Mouse (Mus musculus) bone marrow macrophage, adult 2 months (primary cell): ENCODE data around the gene Bean1. TPM values are rescaled to one million over a fixed set of nuclear protein-coding genes. Genes with fewer than 3 reads are reported as not detected.

ENCODE experiments used
- H3K27ac ChIP-seq: 2 replicates; pipeline ENCODE4 v1.5.1; 2012; ENCODE audit warnings: low read depth, low read length; ENCODE audit not compliant: insufficient read depth
- H3K4me1 ChIP-seq: 2 replicates; pipeline ENCODE4 v1.6.1; 2012; ENCODE audit warnings: low read length; ENCODE audit not compliant: control insufficient read depth, insufficient read depth
- H3K4me3 ChIP-seq: 2 replicates; pipeline ENCODE4 v1.5.1; 2012; ENCODE audit warnings: mild to moderate bottlenecking, low read length, moderate library complexity; ENCODE audit not compliant: insufficient read depth
- CTCF ChIP-seq: IDR thresholded peaks from 2 replicates; pipeline ENCODE4 v1.5.1; 2012; ENCODE audit warnings: low read depth, mild to moderate bottlenecking, low read length, moderate library complexity
- POLR2A ChIP-seq: IDR thresholded peaks from 2 replicates; pipeline ENCODE4 v1.6.1; 2012; ENCODE audit warnings: mild to moderate bottlenecking, low read depth, low read length, borderline replicate concordance
- polyA plus RNA-seq: library from polyadenylated mRNA; stranded (reverse); fragments of >200 nt; gene quantifications from 2 replicates; pipeline ENCODE4 v1.2.4, GENCODE M21; 2012; ENCODE audit not compliant: missing spikeins, insufficient read depth, insufficient read length

Gene Bean1
- polyA plus RNA-seq = 0.25 TPM in 1 of 2 replicates, not detected in the other

GRCm38 (mm10) chr8:104170118-104171049 lies at the start of gene Bean1:
Gene Bean1 (plus strand): TSS chr8:104170442.
- no peak for TF ChIP-seq POLR2A
- TF ChIP-seq CTCF = no peak
- Histone ChIP-seq H3K27ac (no peak within 1 kb of the TSS), H3K4me1 (peaks cover 2% of the 10 kb centered on the region), H3K4me3 (peak within 1 kb of the TSS; percentile 48)

- H3K27ac ChIP-seq = no peak overlapping the region
- H3K4me1 ChIP-seq = 0 out of 2 replicates have a peak, but pooled peaks cover 2% of the 10 kb centered on the region
- TF ChIP-seq POLR2A (no peak), CTCF (no peak)
- no peak overlapping the region for H3K4me3 ChIP-seq
Observed at GRCm38 (mm10) chr8:104121640-104122416, 48.4 kb upstream of the Bean1 start.

GRCm38 (mm10) chr8:104123080-104123657 lies 47.1 kb upstream of the Bean1 start:
- Histone ChIP-seq H3K4me1 (no peaks in the 10 kb centered on the region), H3K27ac (no peak overlapping the region), H3K4me3 (no peak overlapping the region)
- no peak for TF ChIP-seq POLR2A
- TF ChIP-seq CTCF = no peak

- Histone ChIP-seq H3K4me3 (no peak overlapping the region), H3K4me1 (no peaks in the 10 kb centered on the region), H3K27ac (no peak overlapping the region)
- TF ChIP-seq CTCF (no peak), POLR2A (no peak)
Observed at GRCm38 (mm10) chr8:104124534-104124933, 45.7 kb upstream of the Bean1 start.

- Histone ChIP-seq H3K4me1 (no peaks in the 10 kb centered on the region), H3K27ac (no peak overlapping the region), H3K4me3 (no peak overlapping the region)
- no peak for TF ChIP-seq CTCF
- no peak for TF ChIP-seq POLR2A
Observed at GRCm38 (mm10) chr8:104127160-104127883, 42.9 kb upstream of the Bean1 start.

- Histone ChIP-seq H3K27ac (no peak overlapping the region), H3K4me1 (no peaks in the 10 kb centered on the region), H3K4me3 (no peak overlapping the region)
- no peak for TF ChIP-seq CTCF
- TF ChIP-seq POLR2A = no peak
Observed at GRCm38 (mm10) chr8:104130916-104131315, 39.3 kb upstream of the Bean1 start.

GRCm38 (mm10) chr8:104131414-104131975 lies 38.7 kb upstream of the Bean1 start:
- TF ChIP-seq POLR2A (no peak), CTCF (no peak)
- no peak overlapping the region for H3K4me3 ChIP-seq
- no peaks in the 10 kb centered on the region for H3K4me1 ChIP-seq
- H3K27ac ChIP-seq = no peak overlapping the region

- TF ChIP-seq POLR2A = no peak
- no peak for TF ChIP-seq CTCF
- no peak overlapping the region for H3K27ac ChIP-seq
- H3K4me3 ChIP-seq = no peak overlapping the region
- no peaks in the 10 kb centered on the region for H3K4me1 ChIP-seq
Observed at GRCm38 (mm10) chr8:104134521-104134920, 35.7 kb upstream of the Bean1 start.

GRCm38 (mm10) chr8:104136277-104136676 lies 34.0 kb upstream of the Bean1 start:
- Histone ChIP-seq H3K4me3 (no peak overlapping the region), H3K4me1 (no peaks in the 10 kb centered on the region), H3K27ac (no peak overlapping the region)
- TF ChIP-seq POLR2A (no peak), CTCF (no peak)
